Mouse (Mus musculus): ENCODE data around the gene Sart3.

GRCm38 (mm10) chr5:113781254-113781653 lies 8.9 kb upstream of the Sart3 start:
- TF ChIP-seq POLR2A (IDR thresholded peaks at IDR 0.05; ENCODE audit: insufficient read depth, low read depth, low read length): no peak
- no peak for TF ChIP-seq EP300 (IDR thresholded peaks at IDR 0.05; ENCODE audit: insufficient read depth, low read depth, low read length)
- TF ChIP-seq CTCF (IDR thresholded peaks at IDR 0.05): no peak
